ENCODE assay signal across 9 mouse cellular contexts in the genomic region with DNA sequence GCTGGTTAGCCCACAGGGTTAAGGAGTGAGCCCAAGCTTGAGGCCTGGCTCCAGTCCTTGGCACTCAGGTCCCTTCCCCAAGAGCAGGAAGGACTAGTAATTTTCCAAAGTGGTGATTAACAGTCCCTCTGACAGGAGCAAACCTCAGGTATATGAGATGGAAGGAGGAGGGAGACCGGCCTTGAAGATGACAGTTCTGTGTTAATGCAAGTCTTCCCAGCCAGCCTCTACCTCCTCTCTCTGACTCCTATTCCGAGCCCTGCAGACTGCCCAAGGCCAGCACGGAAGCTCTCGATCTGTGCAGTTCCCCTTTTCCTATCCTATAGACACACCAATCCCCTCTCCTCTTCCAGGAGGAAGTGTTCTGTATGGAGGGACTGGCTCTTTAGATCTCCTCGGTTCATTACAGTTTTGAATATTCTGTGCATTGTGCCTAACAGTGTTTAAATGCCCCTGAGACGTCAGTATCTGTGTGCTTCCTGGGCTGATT.
DNase-seq lines count a peak whose midpoint lies in the region; ATAC-seq and TF ChIP-seq lines count a peak whose summit lies in the region.
"Had no signal": no experiment of that assay in that cellular context is flagged by ENCODE, and none has a peak within 500 bp of the region (broad histone marks: within the 10 kb centered on the region; RNA-seq: fewer than 3 reads in every experiment).

No protein-coding gene starts in this region.

- no peak for ATAC-seq in neural tube, embryonic 13.5 days (ENCODE audit: low read depth)
- ATAC-seq in hindbrain, embryonic 15.5 days (ENCODE audit: low FRiP score, low read depth), result no peak
- ATAC-seq in stomach, embryonic 16.5 days (ENCODE audit: insufficient read depth, low FRiP score), result no peak; the same call in 1 of the 2 replicates

- 75% methylated on average over 6 of the region's 6 CpGs for WGBS in heart, adult 2 months
- WGBS in neural tube, embryonic 13.5 days, result 79% methylated on average over 6 of the region's 6 CpGs
- WGBS in hindbrain, embryonic 15.5 days, result 73% methylated on average over 6 of the region's 6 CpGs
- WGBS in stomach, embryonic 16.5 days, result 74% methylated on average over 6 of the region's 6 CpGs

- H3K4me3 ChIP-seq in heart, adult 2 months, result no peak overlapping the region
- no peak overlapping the region for H3K4me3 ChIP-seq in neural tube, embryonic 13.5 days
- no peak overlapping the region for H3K4me3 ChIP-seq in hindbrain, embryonic 15.5 days
- no peak overlapping the region for H3K4me3 ChIP-seq in stomach, embryonic 16.5 days (replicated peaks; ENCODE audit: low read length)

- peak overlapping the region; percentile 38; the same call in 1 of the 2 replicates for H3K27ac ChIP-seq in heart, adult 2 months
- peak overlapping the region; percentile 68; the same call in 1 of the 2 replicates for H3K27ac ChIP-seq in neural tube, embryonic 13.5 days (replicated peaks)
- 0 out of 2 replicates have a peak overlapping the region, but pooled peaks have one; percentile 31 for H3K27ac ChIP-seq in hindbrain, embryonic 15.5 days (replicated peaks)
- peak overlapping the region; percentile 46 for H3K27ac ChIP-seq in stomach, embryonic 16.5 days (ENCODE audit: low read length)

- DNase-seq in heart, adult 2 months, result no peak
- DNase-seq in heart, postnatal 25 days (ENCODE audit: low spot score), result no peak
- no peak for DNase-seq in neural tube, embryonic 10.5 days (ENCODE audit: extremely low spot score, low spot score)
- DNase-seq in adrenal gland, postnatal 14 days, result no peak
- DNase-seq in adrenal gland, adult 2 months, result no peak
- DNase-seq: kidney, adult 18-20 months had no signal

- TF ChIP-seq EP300 in heart, adult 2 months (IDR thresholded peaks at IDR 0.05; ENCODE audit: insufficient read depth, low read depth, low read length), result no peak

- H3K27me3 ChIP-seq in heart, adult 2 months (ENCODE audit: control insufficient read depth, insufficient read depth, low read length), result no peaks in the 10 kb centered on the region
- H3K27me3 ChIP-seq in neural tube, embryonic 13.5 days, result peaks cover 5% of the 10 kb centered on the region; the same call in 1 of the 2 replicates
- H3K27me3 ChIP-seq in hindbrain, embryonic 15.5 days, result no peaks in the 10 kb centered on the region
- no peaks in the 10 kb centered on the region for H3K27me3 ChIP-seq in stomach, embryonic 16.5 days (ENCODE audit: control insufficient read depth, insufficient read depth, low read length)

- H3K4me1 ChIP-seq in heart, adult 2 months (ENCODE audit: control insufficient read depth, insufficient read depth, low read length), result peaks cover 6% of the 10 kb centered on the region
- peaks cover 33% of the 10 kb centered on the region for H3K4me1 ChIP-seq in neural tube, embryonic 13.5 days (replicated peaks)
- peaks cover 21% of the 10 kb centered on the region for H3K4me1 ChIP-seq in hindbrain, embryonic 15.5 days (replicated peaks)
- peaks cover 16% of the 10 kb centered on the region for H3K4me1 ChIP-seq in stomach, embryonic 16.5 days (ENCODE audit: control insufficient read depth, insufficient read depth, low read length)

- intact Hi-C loops in heart, adult 2 months (cut with DNase I), result loop anchor here (2.0 to 5.0 kb wide), 3 partner anchors 37 to 428 kb away; no protein-coding TSS in a partner anchor
- intact Hi-C loops in heart, postnatal 25 days (cut with DNase I), result loop anchor here (2.0 kb wide), 1 partner anchor 37 kb away; no protein-coding TSS in a partner anchor

- no peaks in the 10 kb centered on the region for H3K36me3 ChIP-seq in heart, adult 2 months (ENCODE audit: control insufficient read depth, insufficient read depth, low read length)
- H3K36me3 ChIP-seq in neural tube, embryonic 13.5 days, result no peaks in the 10 kb centered on the region
- H3K36me3 ChIP-seq in hindbrain, embryonic 15.5 days, result no peaks in the 10 kb centered on the region
- H3K36me3 ChIP-seq in stomach, embryonic 16.5 days (ENCODE audit: control insufficient read depth, insufficient read depth, low read length), result no peaks in the 10 kb centered on the region

- H3K9ac ChIP-seq in heart, adult 2 months (ENCODE audit: low read depth, low read length), result no peak overlapping the region
- H3K9ac ChIP-seq in neural tube, embryonic 13.5 days, result no peak overlapping the region
- no peak overlapping the region for H3K9ac ChIP-seq in hindbrain, embryonic 15.5 days
- H3K9ac ChIP-seq in stomach, embryonic 16.5 days (ENCODE audit: low read length), result no peak overlapping the region

- H3K79me2 ChIP-seq in heart, adult 2 months (replicated peaks; ENCODE audit: control insufficient read depth, insufficient read depth, low read length), result no peaks in the 10 kb centered on the region

- TF ChIP-seq CTCF in heart, adult 2 months (IDR thresholded peaks at IDR 0.05), result no peak

- no peak for TF ChIP-seq POLR2A in heart, adult 2 months (IDR thresholded peaks at IDR 0.05; ENCODE audit: insufficient read depth, low read depth, low read length)

- no peak overlapping the region for H3K4me2 ChIP-seq in neural tube, embryonic 13.5 days
- no peak overlapping the region for H3K4me2 ChIP-seq in hindbrain, embryonic 15.5 days
- no peak overlapping the region for H3K4me2 ChIP-seq in stomach, embryonic 16.5 days (ENCODE audit: low read depth, low read length)

- no peaks in the 10 kb centered on the region for H3K9me3 ChIP-seq in neural tube, embryonic 13.5 days
- no peaks in the 10 kb centered on the region for H3K9me3 ChIP-seq in hindbrain, embryonic 15.5 days
- H3K9me3 ChIP-seq in stomach, embryonic 16.5 days (replicated peaks; ENCODE audit: control insufficient read depth, low read length), result no peaks in the 10 kb centered on the region
